Mouse (Mus musculus) embryonic facial prominence, embryonic 14.5 days (tissue): ENCODE results near the gene Shcbp1l. TPM values are rescaled to one million over a fixed set of nuclear protein-coding genes. Genes with fewer than 3 reads are reported as not detected.
A peak's percentile ranks its signal among the peaks of the same experiment; 100 is the strongest.
"Not testable (repeated sequence)": the region's sequence is repeated elsewhere in the genome, so short reads cannot be mapped to it uniquely, and the experiment has no call there.

Source experiments
- ATAC-seq: fragments of 200-750 bp; cut with Nextera tagmentation; 2 replicates; pipeline ENCODE4 v1.8.0; 2017; ENCODE audit warnings: low read depth, moderate number of reproducible peaks, moderate TSS enrichment
- DNase-seq: peaks from one replicate; pipeline ENCODE4 v3.0.0-alpha.2; 2015; ENCODE audit warnings: low spot score
- H3K27ac ChIP-seq: fragments of 300-500 bp; sonication (generic); replicated peaks from 2 replicates; pipeline ENCODE4 v1.5.1; 2014; ENCODE audit warnings: low read depth, mild to moderate bottlenecking, low read length, moderate library complexity
- H3K27me3 ChIP-seq: fragments of 300-500 bp; sonication (generic); replicated peaks from 2 replicates; pipeline ENCODE4 v1.6.1; 2014; ENCODE audit warnings: low read length; ENCODE audit not compliant: control insufficient read depth, insufficient read depth
- H3K36me3 ChIP-seq: fragments of 300-500 bp; sonication (generic); 2 replicates; pipeline ENCODE4 v1.6.1; 2014; ENCODE audit warnings: low read length, mixed read lengths; ENCODE audit not compliant: control insufficient read depth, insufficient read depth
- H3K4me1 ChIP-seq: fragments of 300-500 bp; sonication (generic); 2 replicates; pipeline ENCODE4 v1.6.1; 2014; ENCODE audit warnings: antibody characterized with exemption, low read length; ENCODE audit not compliant: control insufficient read depth, insufficient read depth
- H3K4me2 ChIP-seq: fragments of 300-500 bp; sonication (generic); 2 replicates; pipeline ENCODE4 v1.6.1; 2014; ENCODE audit warnings: low read depth, mild to moderate bottlenecking, low read length, moderate library complexity, mixed read lengths
- H3K4me3 ChIP-seq: fragments of 300-500 bp; sonication (generic); 2 replicates; pipeline ENCODE4 v1.5.1; 2014; ENCODE audit warnings: low read depth, mild to moderate bottlenecking, low read length
- H3K9ac ChIP-seq: fragments of 300-500 bp; sonication (generic); 2 replicates; pipeline ENCODE4 v1.6.1; 2014; ENCODE audit warnings: low read depth, mild to moderate bottlenecking, low read length, moderate library complexity, mixed read lengths
- H3K9me3 ChIP-seq: fragments of 300-500 bp; sonication (generic); 2 replicates; pipeline ENCODE4 v1.6.1; 2016; ENCODE audit warnings: low read length; ENCODE audit not compliant: control insufficient read depth
- WGBS: fragments of 180-500 bp; shearing (Covaris S2); extraction: QIAGEN DNeasy Blood & Tissue Kit; methylation state at CpG from one replicate; pipeline ENCODE4 v1.1.7; 2014; 5-methylcytosine and 5-hydroxymethylcytosine counted together
- polyA plus RNA-seq: library from polyadenylated mRNA; unstranded; fragments of >200 nt; fragmentation: Nextera tagmentation; extraction: Ambion mirVana; gene quantifications from 2 replicates; pipeline ENCODE4 v1.2.1, GENCODE M21; 2014

The Shcbp1l gene
- polyA plus RNA-seq = 0.21 and 0.67 TPM in 2 replicates

DNA sequence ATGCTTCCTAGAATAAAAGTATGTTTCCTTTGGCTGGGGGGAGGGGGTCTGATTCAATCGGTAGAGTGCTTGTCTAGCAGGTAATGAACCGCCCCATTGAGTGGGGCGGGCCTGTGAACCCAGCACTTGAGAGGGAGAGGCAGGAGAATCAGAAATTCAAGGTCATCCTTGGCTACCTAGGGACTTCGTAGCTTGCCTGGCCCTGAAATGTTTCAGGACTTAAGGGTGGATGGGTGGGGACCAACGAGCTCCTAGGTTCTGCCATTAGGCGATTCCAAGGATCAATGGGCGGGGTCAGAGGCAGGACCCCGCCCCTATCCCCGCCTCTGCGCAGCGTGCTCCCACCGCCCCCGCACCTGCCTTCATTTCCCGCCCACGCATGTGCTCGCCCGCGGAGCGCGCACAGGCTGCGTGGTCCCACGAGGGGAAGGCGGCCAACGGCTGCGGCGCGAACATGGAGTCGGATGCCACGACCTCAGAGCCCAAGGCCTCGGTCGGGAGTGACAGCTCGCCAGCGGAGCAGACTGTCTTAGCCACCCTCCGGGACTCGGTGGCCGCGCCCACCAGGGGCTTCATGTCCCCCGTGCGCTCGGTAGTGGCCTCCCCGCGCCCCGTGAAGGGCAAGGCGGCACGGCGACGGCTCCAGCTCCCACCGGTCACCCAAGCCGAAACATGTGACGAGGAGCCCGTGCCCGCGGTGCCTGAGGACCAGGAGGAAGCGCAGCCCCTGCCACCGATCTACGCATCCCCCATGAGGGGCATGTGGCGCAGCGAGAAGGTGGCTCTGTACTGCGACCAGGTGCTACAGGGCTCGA is at the start of gene Shcbp1l:
Gene Shcbp1l, plus strand, starts transcription at position 393 of the 815 bp plus-strand sequence.
- WGBS = 6% methylated on average over 13 of the region's 60 CpGs
- Histone ChIP-seq H3K36me3 (no peaks in the 10 kb centered on the region), H3K9ac (peak within 1 kb of the TSS; percentile 53), H3K27me3 (0 out of 2 replicates have a peak, but pooled peaks cover 3% of the 10 kb centered on the region), H3K27ac (no peak within 1 kb of the TSS), H3K4me1 (peaks cover 4% of the 10 kb centered on the region), H3K4me2 (peak within 1 kb of the TSS; percentile 86), H3K4me3 (peak within 1 kb of the TSS; percentile 48), H3K9me3 (no peaks in the 10 kb centered on the region)
- DNase-seq (peak; percentile 85), ATAC-seq (peak; percentile 90)

DNA sequence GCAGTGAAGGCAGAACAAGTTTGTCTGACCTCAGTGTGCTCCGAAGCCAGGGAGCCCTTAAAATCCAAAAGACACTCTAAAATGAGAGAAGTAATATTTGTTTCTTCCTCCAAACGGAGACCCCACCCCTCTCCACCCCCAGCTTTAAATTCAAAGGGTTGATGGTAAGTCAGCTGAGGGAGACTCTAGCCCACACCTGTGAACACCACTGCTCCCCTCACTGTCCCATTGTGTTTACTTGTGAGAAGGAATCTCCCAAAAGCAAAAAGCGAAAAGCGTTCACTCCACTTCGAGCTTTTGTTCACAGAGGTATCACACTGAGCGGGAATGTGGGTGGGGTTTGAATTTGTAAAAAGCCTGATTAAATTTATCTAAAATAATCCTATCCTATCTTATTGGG is 48.5 kb upstream of the Shcbp1l start:
- ATAC-seq = no peak
- DNase-seq = no peak
- Histone ChIP-seq H3K4me3 (no peak overlapping the region), H3K36me3 (no peaks in the 10 kb centered on the region), H3K27me3 (no peaks in the 10 kb centered on the region), H3K4me2 (no peak overlapping the region), H3K9me3 (no peaks in the 10 kb centered on the region), H3K9ac (no peak overlapping the region), H3K4me1 (no peaks in the 10 kb centered on the region), H3K27ac (no peak overlapping the region)
- WGBS = 33% methylated on average over 6 of the region's 6 CpGs

DNA sequence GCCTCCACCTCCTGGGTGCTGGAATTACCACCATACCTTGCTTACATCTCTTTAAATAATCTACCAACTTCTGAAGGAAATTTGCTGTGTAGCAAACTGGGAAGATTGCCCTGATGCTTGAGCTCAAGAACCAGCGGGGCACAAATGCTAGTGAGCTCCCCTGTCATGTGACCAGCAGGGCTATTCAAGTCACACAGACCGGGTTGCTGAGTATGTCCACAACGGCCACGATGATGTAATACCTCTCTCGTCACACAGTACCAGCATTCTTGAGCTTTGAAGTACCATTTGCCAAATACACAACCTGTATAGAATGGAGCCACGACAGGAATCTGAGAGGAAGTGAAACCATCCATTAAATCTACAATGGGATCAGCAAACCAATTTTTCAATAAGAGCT is 46.4 kb upstream of the Shcbp1l start:
- Histone ChIP-seq H3K9ac (no peak overlapping the region), H3K4me3 (no peak overlapping the region), H3K36me3 (no peaks in the 10 kb centered on the region), H3K27me3 (no peaks in the 10 kb centered on the region), H3K4me1 (no peaks in the 10 kb centered on the region), H3K27ac (no peak overlapping the region), H3K9me3 (no peaks in the 10 kb centered on the region), H3K4me2 (no peak overlapping the region)
- 58% methylated on average over 6 of the region's 6 CpGs for WGBS
- ATAC-seq (no peak), DNase-seq (no peak)

DNA sequence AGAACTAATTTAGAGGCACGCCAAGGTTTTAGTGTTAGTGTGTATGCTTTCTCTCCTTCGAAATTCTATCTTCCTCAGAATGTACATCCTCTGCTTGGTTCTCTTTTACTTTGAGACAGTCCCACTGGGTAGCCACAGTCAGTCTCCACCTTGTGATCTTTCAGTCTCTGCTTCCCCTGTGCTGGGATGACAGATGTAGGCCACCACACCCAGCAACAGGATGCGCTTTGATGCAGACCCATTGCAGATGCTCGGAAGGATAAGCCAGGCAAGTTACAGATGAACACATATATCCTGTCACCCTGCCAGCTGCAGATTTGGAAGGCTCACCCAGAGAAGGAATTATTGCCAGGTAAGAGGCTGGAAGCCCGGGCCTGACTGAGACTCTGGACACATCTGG is 45.1 kb upstream of the Shcbp1l start:
- no peaks in the 10 kb centered on the region for H3K9me3 ChIP-seq
- H3K36me3 ChIP-seq = no peaks in the 10 kb centered on the region
- DNase-seq (no peak), ATAC-seq (no peak)
- H3K4me2 ChIP-seq = no peak overlapping the region
- WGBS = 77% methylated on average over 5 of the region's 5 CpGs
- H3K4me3 ChIP-seq = no peak overlapping the region
- no peaks in the 10 kb centered on the region for H3K4me1 ChIP-seq
- H3K27me3 ChIP-seq = no peaks in the 10 kb centered on the region
- no peak overlapping the region for H3K27ac ChIP-seq
- no peak overlapping the region for H3K9ac ChIP-seq

DNA sequence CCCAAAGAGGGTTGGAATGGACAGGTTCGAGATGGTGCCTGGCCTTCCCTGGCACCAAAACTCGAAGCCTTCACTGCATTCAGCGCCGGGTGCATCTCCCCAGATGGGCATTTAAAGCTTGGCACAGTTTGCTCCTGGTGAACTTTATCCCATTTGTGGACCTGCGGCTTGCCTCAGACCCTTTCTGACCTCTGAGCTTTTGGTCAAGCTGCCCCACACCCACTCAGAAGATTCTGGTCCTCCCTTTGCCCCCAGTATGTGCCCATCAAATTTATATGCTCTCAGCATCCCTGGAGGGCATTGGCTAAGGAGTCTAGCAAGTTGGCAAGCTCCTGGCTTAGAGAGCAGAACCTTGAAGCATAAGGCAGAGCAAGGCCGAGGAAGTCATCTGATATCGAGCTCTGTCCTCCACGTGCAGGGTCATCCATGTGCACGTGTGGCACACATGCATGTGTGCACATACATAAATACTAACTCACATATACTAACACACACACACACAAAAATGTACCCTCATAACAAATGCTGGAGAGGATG is 44.1 kb upstream of the Shcbp1l start:
- Histone ChIP-seq H3K4me1 (no peaks in the 10 kb centered on the region), H3K36me3 (no peaks in the 10 kb centered on the region), H3K9ac (no peak overlapping the region), H3K4me3 (no peak overlapping the region), H3K27me3 (no peaks in the 10 kb centered on the region), H3K27ac (no peak overlapping the region), H3K4me2 (no peak overlapping the region), H3K9me3 (no peaks in the 10 kb centered on the region)
- DNase-seq (no peak), ATAC-seq (no peak)
- WGBS = 90% methylated on average over 9 of the region's 9 CpGs

DNA sequence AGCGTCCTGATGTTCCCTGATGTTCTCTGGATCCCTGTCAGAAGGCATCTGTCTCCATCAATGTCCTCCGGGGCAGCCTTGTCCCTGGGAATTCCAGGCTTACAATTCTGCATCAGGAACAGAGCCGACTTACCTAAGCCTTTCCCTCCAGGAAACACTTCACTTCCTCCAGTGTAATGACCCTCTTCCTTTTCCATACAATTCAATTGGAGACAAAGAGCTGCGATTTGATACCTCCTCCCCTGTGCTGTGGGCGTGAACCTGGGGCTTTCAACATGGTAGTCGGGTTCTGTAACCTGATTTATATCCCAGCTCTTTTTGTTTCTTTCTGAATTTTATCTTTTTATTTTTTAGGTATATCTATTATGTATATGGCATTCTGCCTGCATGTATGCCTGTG is 39.9 kb upstream of the Shcbp1l start:
- H3K9me3 ChIP-seq = no peaks in the 10 kb centered on the region
- no peaks in the 10 kb centered on the region for H3K4me1 ChIP-seq
- H3K4me3 ChIP-seq = no peak overlapping the region
- H3K9ac ChIP-seq = no peak overlapping the region
- H3K27ac ChIP-seq = no peak overlapping the region
- H3K4me2 ChIP-seq = no peak overlapping the region
- no peak for ATAC-seq
- H3K27me3 ChIP-seq = no peaks in the 10 kb centered on the region
- H3K36me3 ChIP-seq = no peaks in the 10 kb centered on the region
- no peak for DNase-seq
- 57% methylated on average over 6 of the region's 6 CpGs for WGBS

DNA sequence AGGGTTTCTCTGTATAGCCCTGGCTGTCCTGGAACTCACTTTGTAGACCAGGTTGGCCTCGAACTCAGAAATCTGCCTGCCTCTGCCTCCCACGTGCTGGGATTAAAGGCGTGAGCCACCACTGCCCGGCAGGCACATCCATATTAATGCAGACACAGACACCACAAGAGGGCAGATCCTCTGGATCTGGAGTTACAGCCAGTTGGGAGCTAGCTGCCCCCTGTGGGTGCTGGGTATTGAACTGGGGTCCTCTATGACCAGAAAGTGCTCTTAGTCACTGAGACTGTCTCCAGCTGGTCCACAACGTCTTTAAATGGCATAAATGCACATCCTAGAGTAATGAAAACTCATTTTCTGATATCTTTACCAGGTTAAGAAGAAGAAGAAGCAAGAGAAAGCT is 39.3 kb upstream of the Shcbp1l start:
- H3K9me3 ChIP-seq, H3K4me2 ChIP-seq, H3K4me3 ChIP-seq, H3K36me3 ChIP-seq, DNase-seq, H3K27ac ChIP-seq, H3K27me3 ChIP-seq, H3K9ac ChIP-seq, ATAC-seq, H3K4me1 ChIP-seq: not testable (repeated sequence)
- WGBS = 90% methylated on average over 5 of the region's 5 CpGs

DNA sequence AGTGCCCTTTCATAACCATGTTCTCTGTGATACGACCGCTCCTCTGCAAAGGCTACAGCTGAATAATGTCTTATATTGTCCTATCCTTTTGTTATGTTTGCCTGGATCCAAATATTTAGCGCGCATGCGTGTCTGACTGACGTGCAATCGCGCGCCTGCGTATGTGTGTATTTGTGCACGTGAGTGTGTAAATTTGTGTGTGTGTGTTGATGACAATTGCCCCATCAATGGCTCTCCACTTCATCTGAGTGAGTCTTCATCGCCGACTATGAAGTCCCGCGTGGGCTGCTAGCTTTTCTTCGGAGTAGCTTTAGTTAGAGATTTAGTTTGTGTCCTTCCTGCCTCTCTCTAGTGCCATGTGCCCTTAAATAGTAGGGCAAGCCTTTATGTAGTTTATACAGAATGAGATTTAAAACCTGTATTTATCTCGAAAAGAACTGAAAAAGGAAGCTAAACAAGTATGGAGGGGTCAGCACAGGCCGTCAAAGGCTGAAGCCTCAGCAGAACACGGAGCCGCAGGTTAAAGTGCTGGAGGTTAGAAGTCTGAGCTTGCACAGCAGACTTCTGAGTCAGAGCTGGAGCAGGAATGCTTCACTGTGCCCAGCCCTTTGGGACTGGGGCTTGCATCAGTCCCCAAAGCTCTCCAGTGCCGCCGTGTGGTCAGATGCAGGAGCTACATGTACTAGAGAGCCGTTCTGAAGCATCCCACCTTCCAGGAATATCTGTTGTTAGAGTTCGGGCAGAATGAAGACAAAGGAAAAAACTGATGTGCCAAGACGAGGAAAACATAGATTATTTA is 38.5 kb upstream of the Shcbp1l start:
- Histone ChIP-seq H3K4me3 (no peak overlapping the region), H3K9me3 (no peaks in the 10 kb centered on the region), H3K4me2 (0 out of 2 replicates have a peak overlapping the region, but pooled peaks have one; percentile 23), H3K4me1 (no peaks in the 10 kb centered on the region), H3K36me3 (no peaks in the 10 kb centered on the region), H3K27me3 (no peaks in the 10 kb centered on the region), H3K27ac (no peak overlapping the region), H3K9ac (no peak overlapping the region)
- DNase-seq = peak; percentile 93
- ATAC-seq = peak; percentile 91
- WGBS = 51% methylated on average over 25 of the region's 25 CpGs
